In the genomic region with DNA sequence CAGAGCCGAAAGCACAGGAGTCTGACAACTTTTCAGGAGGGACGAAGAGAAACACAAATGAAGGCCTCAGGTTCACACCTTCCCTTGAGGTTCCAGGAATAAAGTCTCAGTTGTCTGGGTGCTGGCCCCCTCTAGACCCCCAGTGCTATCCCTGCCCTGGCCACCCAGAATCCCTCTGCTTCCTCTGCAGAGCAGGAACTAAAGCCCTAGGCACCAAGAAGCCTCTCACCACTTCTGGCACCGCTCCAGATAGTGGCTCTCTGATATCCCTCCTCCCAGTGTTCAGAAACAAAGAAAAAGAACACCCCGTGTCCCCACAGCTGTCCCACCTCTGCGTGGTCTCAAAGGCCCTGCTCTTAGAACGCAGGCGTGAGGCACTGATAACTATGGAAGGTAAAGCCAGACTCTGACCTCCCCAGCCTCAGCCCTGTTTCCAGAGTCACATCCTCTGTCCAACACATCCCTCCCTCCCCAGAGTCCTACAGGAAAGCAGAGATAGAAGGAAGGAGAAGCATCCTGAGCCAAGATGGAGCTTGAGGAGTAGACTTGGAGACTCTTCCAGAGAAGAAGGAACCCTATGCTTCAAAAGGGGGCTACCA, we compare ENCODE assay signal across 8 mouse cellular contexts. TPM values are rescaled to one million over a fixed set of nuclear protein-coding genes. Genes with fewer than 3 reads are reported as not detected.
DNase-seq lines count a peak whose midpoint lies in the region; ATAC-seq and TF ChIP-seq lines count a peak whose summit lies in the region.

A gene (plus strand): TSS at position 549 of the 599 bp plus-strand sequence.

- WGBS in embryonic facial prominence, embryonic 13.5 days = 16% methylated on average over 7 of the region's 7 CpGs
- WGBS in heart, embryonic 14.5 days = 5% methylated on average over 7 of the region's 7 CpGs
- 4% methylated on average over 7 of the region's 7 CpGs for WGBS in lung, embryonic 14.5 days
- WGBS in olfactory bulb, adult 2 months = 34% methylated on average over 7 of the region's 7 CpGs

- peak; percentile 54 for DNase-seq in urinary bladder, postnatal 14 days (ENCODE audit: low spot score)
- no peak for DNase-seq in urinary bladder, postnatal 25 days (ENCODE audit: low spot score)
- peak; percentile 66 to 80 for DNase-seq in kidney, postnatal 36 days
- peak; percentile 86 for DNase-seq in lung, embryonic 14.5 days
- DNase-seq in cerebellum, adult 8-10 months = no peak

- ATAC-seq in embryonic facial prominence, embryonic 13.5 days (ENCODE audit: insufficient number of reproducible peaks, insufficient read depth, low FRiP score, low TSS enrichment, low read depth) = peak; percentile 18; the same call in 1 of the 2 replicates
- 0 out of 2 replicates have a peak, but pooled peaks have one; percentile 15 for ATAC-seq in heart, embryonic 14.5 days (ENCODE audit: insufficient number of reproducible peaks, insufficient read depth, low FRiP score, low read depth)
- peak; percentile 38 for ATAC-seq in lung, embryonic 14.5 days (ENCODE audit: insufficient read depth)

- H3K27ac ChIP-seq in embryonic facial prominence, embryonic 13.5 days = peak within 1 kb of the TSS; percentile 92
- peak within 1 kb of the TSS; percentile 87 to 94 for H3K27ac ChIP-seq in heart, embryonic 14.5 days (replicated peaks in 1 of 2; ENCODE audit: control insufficient read depth in 1 of 2, insufficient read depth in 1 of 2, low read depth in 2 of 2, low read length in 2 of 2)
- peak within 1 kb of the TSS; percentile 94 for H3K27ac ChIP-seq in lung, embryonic 14.5 days (ENCODE audit: low read depth)
- H3K27ac ChIP-seq in olfactory bulb, adult 2 months (ENCODE audit: insufficient read depth, low read depth, low read length) = peak within 1 kb of the TSS; percentile 34

- H3K9me3 ChIP-seq in embryonic facial prominence, embryonic 13.5 days = no peaks in the 10 kb centered on the region
- no peaks in the 10 kb centered on the region for H3K9me3 ChIP-seq in heart, embryonic 14.5 days (ENCODE audit: control insufficient read depth, low read length)
- no peaks in the 10 kb centered on the region for H3K9me3 ChIP-seq in lung, embryonic 14.5 days (ENCODE audit: low read depth, low read length)

- H3K4me2 ChIP-seq in embryonic facial prominence, embryonic 13.5 days = peak within 1 kb of the TSS; percentile 81
- peak within 1 kb of the TSS; percentile 75 for H3K4me2 ChIP-seq in heart, embryonic 14.5 days (ENCODE audit: low read length)
- peak within 1 kb of the TSS; percentile 93 for H3K4me2 ChIP-seq in lung, embryonic 14.5 days

- peak within 1 kb of the TSS; percentile 56 for H3K4me3 ChIP-seq in embryonic facial prominence, embryonic 13.5 days
- peak within 1 kb of the TSS; percentile 42 to 59 for H3K4me3 ChIP-seq in heart, embryonic 14.5 days (ENCODE audit: control insufficient read depth in 1 of 2, insufficient read depth in 1 of 2, low read depth in 1 of 2, low read length in 2 of 2)
- peak within 1 kb of the TSS; percentile 52 for H3K4me3 ChIP-seq in lung, embryonic 14.5 days (ENCODE audit: low read depth, low read length)
- peak within 1 kb of the TSS; percentile 35 for H3K4me3 ChIP-seq in olfactory bulb, adult 2 months (ENCODE audit: insufficient read depth, low read depth, low read length)

- peaks cover 53% of the 10 kb centered on the region for H3K36me3 ChIP-seq in embryonic facial prominence, embryonic 13.5 days
- peaks cover 61% of the 10 kb centered on the region for H3K36me3 ChIP-seq in heart, embryonic 14.5 days (ENCODE audit: control insufficient read depth, insufficient read depth, low read length)
- peaks cover 60% of the 10 kb centered on the region for H3K36me3 ChIP-seq in lung, embryonic 14.5 days (ENCODE audit: insufficient read depth)

- peak within 1 kb of the TSS; percentile 75 for H3K9ac ChIP-seq in embryonic facial prominence, embryonic 13.5 days
- peak within 1 kb of the TSS; percentile 79 for H3K9ac ChIP-seq in heart, embryonic 14.5 days (ENCODE audit: low read length)
- peak within 1 kb of the TSS; percentile 66 for H3K9ac ChIP-seq in lung, embryonic 14.5 days

- no peak for TF ChIP-seq POLR2A in olfactory bulb, adult 2 months (IDR thresholded peaks at IDR 0.05; ENCODE audit: insufficient read depth, low read depth, low read length)

- H3K4me1 ChIP-seq in embryonic facial prominence, embryonic 13.5 days = peaks cover 44% of the 10 kb centered on the region
- H3K4me1 ChIP-seq in heart, embryonic 14.5 days (ENCODE audit: control insufficient read depth in 2 of 2, insufficient read depth in 2 of 2, low read length in 2 of 2) = peaks cover 11 to 31% of the 10 kb centered on the region in 2 experiments
- peaks cover 19% of the 10 kb centered on the region for H3K4me1 ChIP-seq in lung, embryonic 14.5 days (ENCODE audit: insufficient read depth)
- H3K4me1 ChIP-seq in olfactory bulb, adult 2 months (ENCODE audit: control insufficient read depth, insufficient read depth, low read length) = peaks cover 13% of the 10 kb centered on the region

- TF ChIP-seq CTCF in lung, embryonic 14.5 days (IDR thresholded peaks at IDR 0.05; ENCODE audit: low read depth) = no peak
- TF ChIP-seq CTCF in olfactory bulb, adult 2 months (IDR thresholded peaks at IDR 0.05; ENCODE audit: insufficient read depth, low read depth, low read length) = no peak

- H3K27me3 ChIP-seq in embryonic facial prominence, embryonic 13.5 days = no peaks in the 10 kb centered on the region
- H3K27me3 ChIP-seq in heart, embryonic 14.5 days (ENCODE audit: control insufficient read depth, insufficient read depth, low read length) = no peaks in the 10 kb centered on the region
- no peaks in the 10 kb centered on the region for H3K27me3 ChIP-seq in lung, embryonic 14.5 days (ENCODE audit: insufficient read depth, low read length)

RNA-seq across cellular contexts. Expression of the gene that starts here (rescaled TPM):
- polyA plus RNA-seq in embryonic facial prominence, embryonic 13.5 days (2015; fragmentation: Nextera tagmentation; extraction: Ambion mirVana) = 49.3 and 51.9 TPM in 2 replicates
- polyA plus RNA-seq in heart, embryonic 14.5 days (2014; fragmentation: Nextera tagmentation; extraction: Ambion mirVana) = 101 and 119 TPM in 2 replicates
- polyA plus RNA-seq in lung, embryonic 14.5 days (2014; fragmentation: Nextera tagmentation; extraction: Ambion mirVana) = 213 and 226 TPM in 2 replicates
- not detected in 2 replicates for polyA plus RNA-seq in olfactory bulb, adult 2 months (2012; ENCODE audit: insufficient read depth, insufficient read length, low replicate concordance, missing spikeins)

Comparison
In these comparisons a context has a peak if more than half of its experiments do, and no peak if none do; other contexts are left out.
1. RNA of the gene that starts here (polyA plus RNA-seq): 213 to 226 TPM in lung, embryonic 14.5 days, 101 to 119 TPM in heart, embryonic 14.5 days and 49.3 to 51.9 TPM in embryonic facial prominence, embryonic 13.5 days; not detected in olfactory bulb, adult 2 months; every median in the first group is over 10 times any median in the second.
2. DNase-seq: peak in urinary bladder, postnatal 14 days (single experiment), kidney, postnatal 36 days (2 of 2) and lung, embryonic 14.5 days (single experiment); none in urinary bladder, postnatal 25 days (single experiment) and cerebellum, adult 8-10 months (single experiment).
3. H3K27ac ChIP-seq: peak in every context shown above with its lines; median percentile 94 in lung, embryonic 14.5 days; 92 in embryonic facial prominence, embryonic 13.5 days; 90 in heart, embryonic 14.5 days; 34 in olfactory bulb, adult 2 months.
4. Peak in every context shown above with its lines, with median percentiles within 50 percentile points of each other: ATAC-seq, H3K4me2 ChIP-seq, H3K4me3 ChIP-seq and H3K9ac ChIP-seq.